Mouse (Mus musculus) liver, embryonic 14.5 days (tissue): ENCODE measurements at regions not wholly inside any gene's neighbourhood (a gene's known extent, or its start where the extent isn't known, plus 50 kb on each side); places are given as distances from the start of the nearest gene placed in this dataset.

Experiments used
- ATAC-seq: fragments of 200-750 bp; cut with Nextera tagmentation; 2 replicates; pipeline ENCODE4 v1.8.0; 2017; ENCODE audit warnings: moderate number of reproducible peaks, mild to moderate bottlenecking, moderate library complexity; ENCODE audit not compliant: insufficient read depth
- DNase-seq, 3 experiments: peaks; one replicate each; pipeline ENCODE4 v3.0.0-alpha.2; 2012 to 2013; ENCODE audit warnings: low read depth in 3 of 3, low spot score in 3 of 3
- H3K27ac ChIP-seq: fragments of 300-500 bp; sonication (generic); 2 replicates; pipeline ENCODE4 v1.5.1; 2014; ENCODE audit warnings: moderate library complexity, mild to moderate bottlenecking, control low read depth, inconsistent platforms
- H3K27me3 ChIP-seq: fragments of 300-500 bp; sonication (generic); 2 replicates; pipeline ENCODE4 v1.6.1; 2014; ENCODE audit warnings: mild to moderate bottlenecking, low read length, moderate library complexity; ENCODE audit not compliant: control insufficient read depth, insufficient read depth
- H3K36me3 ChIP-seq: fragments of 300-500 bp; sonication (generic); replicated peaks from 2 replicates; pipeline ENCODE4 v1.6.1; 2014; ENCODE audit warnings: low read depth; ENCODE audit not compliant: control insufficient read depth, insufficient read depth
- H3K4me1 ChIP-seq, 2 experiments: fragments of 200-500 bp in 1 of 2; fragments of 300-500 bp in 1 of 2; sonication (generic) in 1 of 2; replicated peaks; 2 replicates each; pipeline ENCODE4 v1.6.1; 2012 to 2014; ENCODE audit warnings: antibody characterized with exemption in 1 of 2, inconsistent platforms in 1 of 2, low read length in 1 of 2; ENCODE audit not compliant: control insufficient read depth in 2 of 2, insufficient read depth in 2 of 2
- H3K4me2 ChIP-seq: fragments of 300-500 bp; sonication (generic); 2 replicates; pipeline ENCODE4 v1.6.1; 2014; ENCODE audit warnings: low read depth, mild to moderate bottlenecking, control low read depth, moderate library complexity
- H3K4me3 ChIP-seq, 2 experiments: fragments of 200-500 bp in 1 of 2; fragments of 300-500 bp in 1 of 2; sonication (generic) in 1 of 2; 2 replicates each; pipeline ENCODE4 v1.5.1; 2012 to 2014; ENCODE audit warnings: low read depth in 2 of 2, low read length in 2 of 2, mild to moderate bottlenecking in 2 of 2, control low read depth in 1 of 2, inconsistent platforms in 1 of 2, moderate library complexity in 1 of 2; ENCODE audit not compliant: insufficient read depth in 1 of 2
- H3K9ac ChIP-seq: fragments of 300-500 bp; sonication (generic); replicated peaks from 2 replicates; pipeline ENCODE4 v1.6.1; 2014; ENCODE audit warnings: mild to moderate bottlenecking, control low read depth, moderate library complexity
- H3K9me3 ChIP-seq: fragments of 300-500 bp; sonication (generic); 2 replicates; pipeline ENCODE4 v1.6.1; 2016; ENCODE audit warnings: low read length, mixed read lengths; ENCODE audit not compliant: control insufficient read depth
- CTCF ChIP-seq: IDR thresholded peaks from 2 replicates; pipeline ENCODE4 v1.5.1; 2016; ENCODE audit warnings: antibody characterized with exemption, low read depth, control low read depth
- EP300 ChIP-seq: IDR thresholded peaks from 2 replicates; pipeline ENCODE4 v1.6.1; 2016; ENCODE audit warnings: antibody characterized with exemption, low read depth
- WGBS: fragments of 180-500 bp; shearing (Covaris S2); extraction: QIAGEN DNeasy Blood & Tissue Kit; methylation state at CpG from one replicate; pipeline ENCODE4 v1.1.7; 2014; ENCODE audit not compliant: insufficient replicate concordance; 5-methylcytosine and 5-hydroxymethylcytosine counted together

DNA sequence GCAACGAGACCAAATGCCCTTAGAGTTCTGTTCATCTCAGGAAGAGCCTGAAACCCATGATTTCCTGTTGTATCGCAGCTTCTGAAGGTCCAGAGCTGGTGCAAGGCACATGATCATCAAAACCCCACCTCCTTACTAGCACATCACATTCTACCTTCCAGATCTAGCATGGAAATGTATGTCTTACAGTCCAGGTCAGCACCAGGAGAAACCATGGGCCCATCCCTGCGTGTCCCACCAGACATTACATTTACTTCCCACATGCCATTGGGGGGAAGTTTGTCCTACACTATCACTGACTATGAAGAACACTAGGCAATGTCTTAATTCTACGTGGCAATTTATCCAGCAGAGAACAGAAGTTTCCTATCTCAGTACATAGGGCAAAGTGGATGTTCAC, 197.0 kb upstream of the Jun start:
- DNase-seq (no peak), ATAC-seq (no peak)
- H3K4me1 ChIP-seq, result no peaks in the 10 kb centered on the region
- no peaks in the 10 kb centered on the region for H3K9me3 ChIP-seq
- H3K4me3 ChIP-seq, result no peak overlapping the region
- WGBS, result 40% methylated on average over 4 of the region's 4 CpGs
- H3K9ac ChIP-seq, result no peak overlapping the region
- no peak overlapping the region for H3K4me2 ChIP-seq
- no peaks in the 10 kb centered on the region for H3K27me3 ChIP-seq
- no peak overlapping the region for H3K27ac ChIP-seq
- H3K36me3 ChIP-seq, result no peaks in the 10 kb centered on the region
- no peak for TF ChIP-seq EP300
- TF ChIP-seq CTCF, result no peak

DNA sequence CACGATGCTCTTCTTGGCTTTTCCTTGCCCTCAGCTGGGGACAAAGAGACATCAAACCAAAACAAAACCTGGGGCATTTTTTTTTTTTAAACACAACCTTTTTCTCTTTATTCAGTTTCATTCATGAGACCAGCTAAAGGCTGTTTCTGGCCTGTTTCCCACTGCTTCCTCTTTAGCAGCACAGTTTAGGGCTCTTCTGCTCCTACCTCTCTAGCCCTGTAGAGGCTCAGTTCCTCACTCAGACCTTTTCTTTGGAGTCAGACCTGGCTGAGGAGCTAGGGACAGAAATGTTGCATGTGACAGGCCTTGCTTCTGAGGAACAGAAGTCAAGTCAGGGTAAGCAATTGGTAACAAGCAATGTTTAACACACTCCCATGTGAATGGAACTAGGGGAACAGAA, 198.1 kb upstream of the Jun start:
- TF ChIP-seq EP300, result no peak
- no peak for ATAC-seq
- WGBS, result 31% methylated on average over 1 of the region's 1 CpGs

DNA sequence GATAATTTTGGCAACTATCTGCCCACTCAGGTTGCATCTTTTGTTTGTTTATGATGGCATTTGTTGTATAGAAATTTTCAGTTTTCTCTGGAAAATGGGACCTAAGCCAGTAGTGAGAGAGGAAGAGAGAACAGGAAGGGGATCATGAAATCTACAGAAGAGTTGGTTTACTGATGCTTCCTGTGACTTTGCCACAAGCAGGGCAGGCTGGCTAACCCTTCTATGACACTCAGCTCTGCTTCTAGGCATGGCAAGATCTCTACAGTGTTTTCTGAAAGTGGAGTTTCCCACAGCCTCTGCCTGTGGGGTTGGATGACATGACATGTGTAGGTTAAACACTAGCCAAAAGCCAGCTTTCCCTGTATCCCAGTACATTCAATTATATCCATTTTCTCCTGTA, 217.7 kb upstream of the Jun start:
- no peak overlapping the region for H3K27ac ChIP-seq
- H3K27me3 ChIP-seq, result no peaks in the 10 kb centered on the region
- TF ChIP-seq CTCF (no peak), EP300 (no peak)
- no peak overlapping the region for H3K9ac ChIP-seq
- no peaks in the 10 kb centered on the region for H3K9me3 ChIP-seq
- DNase-seq (no peak), ATAC-seq (no peak)
- no peak overlapping the region for H3K4me3 ChIP-seq
- no peak overlapping the region for H3K4me2 ChIP-seq
- no peaks in the 10 kb centered on the region; a peak in 1 of 4 replicates for H3K4me1 ChIP-seq
- H3K36me3 ChIP-seq, result no peaks in the 10 kb centered on the region

More for the DNA sequence above, 198.1 kb upstream of the Jun start:
- Histone ChIP-seq H3K36me3 (no peaks in the 10 kb centered on the region), H3K4me3 (no peak overlapping the region), H3K27me3 (no peaks in the 10 kb centered on the region), H3K9ac (no peak overlapping the region), H3K4me1 (no peaks in the 10 kb centered on the region), H3K9me3 (no peaks in the 10 kb centered on the region), H3K4me2 (no peak overlapping the region), H3K27ac (no peak overlapping the region)
- no peak for DNase-seq

DNA sequence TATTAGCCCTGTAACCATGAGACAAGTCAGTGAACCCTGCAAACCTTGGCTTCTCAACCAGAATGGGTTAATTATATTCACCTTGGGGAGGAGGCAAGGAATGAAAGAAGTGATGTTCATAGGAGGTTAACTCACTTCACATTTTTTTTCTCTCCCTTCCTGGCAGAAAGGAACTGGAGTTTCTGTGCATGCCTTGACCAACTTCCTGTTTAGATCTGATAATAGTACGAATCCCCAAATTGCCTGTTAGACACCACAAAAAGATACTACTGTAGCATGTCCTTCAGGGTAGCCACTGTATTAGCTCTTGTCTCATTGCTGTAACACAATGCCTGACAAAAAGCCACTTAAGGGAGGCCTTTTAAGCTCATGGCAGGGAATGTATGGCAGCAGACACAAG, 218.4 kb upstream of the Jun start:
- no peak overlapping the region for H3K4me2 ChIP-seq
- 13% methylated on average over 1 of the region's 1 CpGs for WGBS

DNA sequence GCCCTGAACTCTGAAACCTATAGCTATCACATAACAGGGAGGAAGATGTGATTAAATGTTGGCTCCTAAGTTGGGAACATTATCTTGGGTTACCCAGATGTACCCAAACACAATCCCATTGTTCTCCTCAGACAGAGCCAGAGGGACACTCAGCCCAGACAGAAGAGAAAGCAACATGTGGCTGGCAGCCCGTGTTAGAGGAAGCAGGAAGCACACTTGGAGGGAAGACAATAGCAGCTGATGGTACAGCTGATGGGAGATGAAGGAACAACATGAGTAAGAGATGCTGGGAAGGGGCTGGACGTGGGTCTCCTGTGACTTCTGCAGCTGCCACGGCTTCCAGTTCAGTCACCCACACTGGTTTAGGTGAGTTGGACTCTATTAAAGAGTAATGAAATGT, 224.2 kb upstream of the Jun start:
- H3K27me3 ChIP-seq, result no peaks in the 10 kb centered on the region
- TF ChIP-seq CTCF (no peak), EP300 (no peak)
- H3K9ac ChIP-seq, result no peak overlapping the region
- WGBS, result 28% methylated on average over 3 of the region's 3 CpGs
- no peaks in the 10 kb centered on the region; a peak in 1 of 4 replicates for H3K4me1 ChIP-seq
- H3K9me3 ChIP-seq, result no peaks in the 10 kb centered on the region
- H3K4me3 ChIP-seq, result no peak overlapping the region
- no peak for DNase-seq
- H3K27ac ChIP-seq, result no peak overlapping the region
- no peak overlapping the region for H3K4me2 ChIP-seq
- H3K36me3 ChIP-seq, result no peaks in the 10 kb centered on the region
- ATAC-seq, result no peak

More for the DNA sequence above, 218.4 kb upstream of the Jun start:
- Histone ChIP-seq H3K9ac (no peak overlapping the region), H3K4me1 (no peaks in the 10 kb centered on the region; a peak in 1 of 4 replicates), H3K4me3 (no peak overlapping the region), H3K27me3 (no peaks in the 10 kb centered on the region), H3K36me3 (no peaks in the 10 kb centered on the region), H3K9me3 (no peaks in the 10 kb centered on the region), H3K27ac (no peak overlapping the region)
- no peak for TF ChIP-seq CTCF
- TF ChIP-seq EP300, result no peak
- ATAC-seq (no peak), DNase-seq (no peak)
